Mouse (Mus musculus) lung, adult 2 months (tissue): ENCODE measurements at regions not wholly inside any gene's neighbourhood (a gene's known extent, or its start where the extent isn't known, plus 50 kb on each side); places are given as distances from the start of the nearest gene placed in this dataset.

Source experiments
- CTCF ChIP-seq: fragments of 200-500 bp; IDR thresholded peaks from 2 replicates; pipeline ENCODE4 v1.5.1; 2011; ENCODE audit warnings: mild to moderate bottlenecking, low read length, control low read depth; ENCODE audit not compliant: insufficient read depth
- POLR2A ChIP-seq: fragments of 200-500 bp; IDR thresholded peaks from 2 replicates; pipeline ENCODE4 v1.6.1; 2011; ENCODE audit warnings: low read depth, mild to moderate bottlenecking, control low read depth, low read length, borderline replicate concordance; ENCODE audit errors: extremely low read depth

DNA sequence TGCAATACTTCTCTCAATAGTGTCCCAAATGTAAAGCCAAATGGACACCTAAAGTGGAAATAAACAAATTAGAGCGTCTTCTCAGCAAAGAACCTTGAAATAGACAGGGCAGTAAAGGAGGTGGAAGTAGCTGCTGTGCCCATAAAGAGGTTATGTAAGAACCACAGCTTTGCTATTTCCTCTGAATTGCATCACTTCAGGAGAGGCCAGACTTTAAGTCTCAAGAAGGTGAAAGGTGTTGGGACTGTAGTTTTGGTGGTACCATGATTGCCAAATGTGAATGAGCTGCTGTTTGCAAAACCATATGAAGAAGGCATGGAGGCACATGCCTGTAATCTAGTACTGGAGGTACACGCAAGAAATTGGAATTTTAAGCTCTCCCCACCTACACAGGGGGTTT lies 670.3 kb downstream of the Trib2 start:
- TF ChIP-seq CTCF = no peak
- TF ChIP-seq POLR2A = no peak
